Mouse (Mus musculus) natural killer cell, adult 2 months (primary cell): Measurements from ENCODE around the gene Hydin.
"Not testable (repeated sequence)": the region's sequence is repeated elsewhere in the genome, so short reads cannot be mapped to it uniquely, and the experiment has no call there.

Source experiments
- DNase-seq, 2 experiments: peaks; one replicate each; pipeline ENCODE4 v3.0.0; 2022; ENCODE audit warnings: low spot score in 2 of 2

Gene Hydin

DNA sequence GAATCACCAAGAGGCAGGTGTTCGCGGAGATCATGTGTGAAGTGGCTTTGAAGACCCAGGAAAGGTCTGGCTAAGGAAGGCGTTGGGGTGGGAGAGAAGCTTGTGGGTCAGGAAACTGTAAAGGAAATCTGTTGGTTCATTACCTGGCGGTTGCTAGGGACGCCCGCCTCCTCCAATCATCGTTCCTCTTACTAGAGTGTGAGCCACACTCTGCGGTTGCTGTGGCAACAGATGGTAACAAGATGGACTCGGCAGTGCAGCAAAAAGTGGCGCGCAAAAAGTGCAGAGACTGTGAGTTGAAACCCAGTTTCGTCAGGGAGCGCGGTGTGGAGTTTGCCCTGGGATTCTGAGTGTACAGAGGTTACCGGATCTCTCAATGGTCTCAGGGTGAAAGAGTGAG is at the start of gene Hydin:
Gene Hydin (plus strand): TSS at position 237 of the 400 bp plus-strand sequence.
- DNase-seq: no peak

DNA sequence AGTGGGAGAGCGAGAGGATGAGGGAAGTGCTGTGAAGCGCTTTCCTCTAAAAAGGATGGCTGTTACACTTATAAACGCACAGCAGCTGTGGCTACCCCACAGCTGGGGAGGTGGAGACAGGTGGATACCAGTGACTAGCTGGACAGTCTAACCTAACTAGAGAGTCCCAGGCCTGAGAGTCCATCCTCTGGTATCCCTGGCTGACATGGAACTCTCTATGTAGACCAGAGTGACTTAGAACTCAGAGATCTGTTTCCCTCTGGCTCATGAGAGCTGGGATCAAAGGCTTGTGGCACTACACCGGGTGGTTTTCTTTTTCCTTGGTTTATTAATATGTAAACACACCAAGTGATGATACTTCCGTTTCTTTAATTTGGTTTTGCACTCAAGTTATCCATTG is 49.6 kb upstream of the Hydin start:
- DNase-seq: no peak

DNA sequence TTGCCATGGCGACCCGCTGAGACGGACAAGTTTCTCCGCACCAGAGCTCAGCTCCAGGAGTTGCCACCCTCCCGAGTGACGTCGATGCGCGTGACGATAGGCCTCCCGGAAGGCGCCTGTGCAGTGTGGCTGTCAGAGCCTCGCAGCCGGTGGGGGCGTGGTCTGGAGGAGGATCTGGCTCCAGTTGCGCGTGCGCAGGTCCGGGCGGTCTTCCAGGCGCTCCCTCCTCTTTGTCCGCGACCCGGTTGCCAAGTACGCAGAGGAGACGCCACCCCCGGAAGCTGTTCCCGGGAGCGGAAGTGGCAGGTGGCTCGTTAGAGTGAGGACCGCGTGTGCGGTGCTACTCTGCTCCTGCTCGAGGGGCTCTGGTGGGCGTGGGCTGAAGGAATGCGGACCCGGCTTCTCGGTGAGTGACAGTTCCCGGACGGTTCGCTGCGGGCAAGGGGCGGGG is 49.1 kb upstream of the Hydin start:
- peak; percentile 97 to 99 for DNase-seq

DNA sequence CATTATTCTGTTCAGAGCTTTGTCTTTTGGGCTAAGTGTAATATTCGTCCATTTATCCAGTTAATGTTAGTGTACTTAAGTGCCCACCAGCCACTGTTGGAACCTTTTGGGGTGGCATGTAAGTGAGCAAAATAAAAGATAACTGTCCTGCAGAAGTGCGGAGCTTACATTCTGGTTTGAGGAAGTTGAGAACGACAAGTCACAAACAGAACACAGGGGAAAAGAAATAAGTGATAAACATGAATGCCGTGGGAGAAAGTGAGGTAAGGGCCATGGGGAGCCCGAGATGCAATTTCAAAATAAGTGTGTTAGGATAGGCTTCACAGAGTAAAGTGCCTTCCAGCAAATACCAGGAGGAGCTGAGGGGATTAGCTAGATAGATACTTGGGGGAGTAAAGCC is 48.3 kb upstream of the Hydin start:
- DNase-seq: no peak

DNA sequence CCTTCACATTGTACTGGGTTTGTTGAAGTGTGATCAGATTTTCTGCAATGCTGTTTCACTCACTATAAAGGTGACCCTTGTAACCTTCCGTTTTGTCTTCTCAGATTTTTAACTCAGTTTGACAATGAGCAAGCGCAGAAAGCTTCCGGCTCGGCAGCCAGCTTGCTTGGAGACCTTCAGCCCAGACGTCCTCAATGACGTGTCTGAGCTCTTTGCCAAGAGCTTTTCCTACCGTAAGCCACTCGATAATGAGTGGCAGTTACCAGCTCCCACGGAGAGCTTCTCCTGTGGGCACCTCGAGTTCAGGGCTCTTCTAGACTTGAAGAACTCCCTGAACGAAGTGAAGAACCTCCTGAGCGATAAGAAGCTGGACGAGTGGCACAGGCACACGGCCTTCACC is 45.8 kb upstream of the Hydin start:
- DNase-seq: no peak

DNA sequence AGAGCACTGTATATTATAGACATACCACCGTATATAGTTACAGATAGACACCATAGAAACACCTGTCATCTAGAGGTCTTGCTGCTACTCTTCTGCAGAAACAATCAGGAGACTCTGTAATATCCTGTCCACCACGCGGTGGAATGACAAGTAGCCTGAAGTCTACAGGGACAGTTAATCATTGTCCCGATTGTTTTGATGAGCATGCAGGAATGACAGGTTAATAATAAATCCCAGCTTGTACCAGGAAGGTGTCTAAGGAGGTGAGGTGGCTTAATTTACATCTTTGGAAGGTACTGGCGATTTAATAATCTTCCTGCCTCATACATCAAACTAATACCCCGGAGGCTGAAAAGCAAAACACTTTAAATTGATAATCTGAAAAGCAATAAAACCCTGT is 36.0 kb upstream of the Hydin start:
- no peak for DNase-seq

DNA sequence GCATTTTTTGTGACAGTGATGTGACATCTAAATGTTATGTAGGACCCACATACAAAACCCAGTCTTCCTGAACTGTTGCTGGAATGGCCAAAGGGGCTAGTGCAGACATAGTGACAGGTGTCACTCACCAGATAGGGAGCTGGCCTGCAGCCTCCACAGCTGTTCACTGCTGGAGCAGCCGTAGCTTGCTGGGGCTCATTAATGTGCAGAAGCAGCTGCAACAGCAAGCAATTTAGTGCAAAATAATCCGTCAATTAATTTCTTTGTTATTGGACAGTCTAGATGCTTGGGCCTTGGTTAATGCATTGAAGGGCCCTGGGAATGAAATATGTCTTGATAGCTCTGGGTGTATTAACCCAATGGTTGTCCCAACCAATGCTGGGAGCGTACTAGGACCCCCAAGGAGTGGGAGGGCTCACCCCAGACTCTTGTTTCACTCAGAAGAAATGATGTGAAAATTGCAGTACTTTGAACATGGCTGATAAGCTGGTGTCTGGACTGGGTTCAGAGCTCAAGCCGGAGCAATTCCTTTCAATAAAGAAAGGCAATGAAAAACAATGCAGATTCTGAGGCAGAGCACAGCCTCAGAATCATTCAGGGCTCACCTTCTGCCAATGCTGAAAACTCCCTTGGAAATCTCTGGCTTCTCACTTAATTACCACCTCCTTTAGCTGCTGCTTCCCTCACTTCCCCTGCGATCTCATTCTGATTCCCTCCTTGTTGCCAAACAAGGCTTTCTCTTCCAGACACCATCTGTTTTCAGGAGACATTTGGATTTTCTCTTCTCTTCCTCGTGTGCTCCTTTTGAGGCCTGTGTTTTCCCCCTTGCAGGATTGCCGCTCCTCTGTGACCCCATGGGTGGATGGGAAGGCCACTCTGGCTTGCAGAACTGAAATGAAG is 24.2 kb upstream of the Hydin start:
- no peak for DNase-seq

DNA sequence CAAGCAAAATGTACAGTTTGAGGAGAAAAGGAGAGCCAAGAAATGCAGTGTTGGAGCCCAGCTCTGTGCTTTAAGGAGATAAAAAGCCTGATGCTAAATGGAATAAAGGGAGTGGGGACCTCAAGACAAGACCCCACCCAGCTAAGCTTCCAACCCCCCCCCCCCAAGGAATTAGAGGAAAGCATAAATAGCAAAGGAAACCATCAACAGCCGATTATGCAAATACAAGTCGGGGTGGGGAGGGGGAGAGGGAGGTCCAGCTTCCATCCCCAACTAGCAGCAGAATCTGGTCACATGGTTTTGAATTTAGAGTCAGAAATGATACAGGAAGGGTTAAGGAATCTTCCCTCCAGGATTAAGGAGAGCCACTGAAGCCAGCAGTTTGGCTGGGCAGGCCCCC is 22.2 kb upstream of the Hydin start:
- DNase-seq: no peak

DNA sequence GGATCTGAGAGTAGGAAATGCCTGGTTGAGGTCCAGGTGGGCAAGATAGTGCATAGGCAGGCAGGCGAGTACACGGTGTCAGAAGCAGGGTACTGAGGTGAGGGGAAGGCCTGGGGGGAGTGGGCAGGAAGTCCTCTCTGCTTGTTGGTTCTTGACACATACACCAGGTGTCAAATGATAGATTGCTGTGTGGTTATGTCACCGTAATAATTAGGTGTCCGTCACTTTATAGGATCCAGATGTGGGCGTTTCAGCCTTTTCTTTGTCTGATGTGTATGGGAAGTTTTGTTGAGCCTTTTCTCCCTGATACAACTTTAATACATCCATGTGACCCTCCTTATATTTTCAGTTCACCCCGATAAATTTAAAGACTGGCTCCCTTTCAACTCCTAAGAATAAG is 19.5 kb upstream of the Hydin start:
- DNase-seq: no peak

DNA sequence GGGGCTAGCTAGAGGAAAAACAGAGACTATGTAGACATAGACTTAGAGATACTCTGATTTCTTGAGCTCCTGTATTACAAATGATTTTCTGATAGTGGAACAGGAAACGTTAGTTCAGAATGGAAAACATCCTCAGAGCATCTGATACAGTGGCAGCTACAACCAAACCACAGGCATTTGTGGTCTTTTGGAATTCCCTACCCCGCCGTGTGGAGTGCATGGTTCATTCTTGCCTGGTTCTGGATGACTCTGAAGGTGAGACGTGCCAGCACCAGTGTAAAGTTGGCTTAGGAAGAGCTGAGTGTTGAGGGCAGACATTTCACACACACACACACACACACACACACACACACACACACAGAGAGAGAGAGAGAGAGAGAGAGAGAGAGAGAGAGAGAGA is 12.8 kb upstream of the Hydin start:
- no peak for DNase-seq

DNA sequence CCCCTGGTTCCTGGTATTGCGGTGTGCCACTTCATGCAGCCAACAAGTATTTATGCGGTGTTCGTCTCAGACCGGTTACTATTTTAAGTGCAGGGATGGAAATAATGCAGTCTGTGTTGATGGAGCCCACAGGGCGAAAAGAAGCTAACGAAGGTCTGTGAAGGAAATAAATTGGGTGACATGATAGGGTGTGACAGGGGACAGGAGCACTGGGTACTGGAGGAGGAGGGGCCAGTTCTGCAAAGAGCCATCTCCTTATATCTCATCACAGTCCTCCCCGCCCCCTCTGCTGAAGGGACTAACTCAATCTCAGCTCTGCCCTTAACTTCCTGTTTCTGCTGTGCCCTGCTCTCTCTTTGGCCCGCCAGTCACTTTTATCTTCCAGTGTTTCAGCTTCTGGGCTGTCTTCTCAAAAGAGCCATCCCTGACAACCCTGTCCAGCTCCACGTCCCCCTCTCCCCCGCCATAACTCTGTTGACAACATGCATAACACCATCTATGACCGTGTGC is 926 bp upstream of the Hydin start:
- DNase-seq: no peak

DNA sequence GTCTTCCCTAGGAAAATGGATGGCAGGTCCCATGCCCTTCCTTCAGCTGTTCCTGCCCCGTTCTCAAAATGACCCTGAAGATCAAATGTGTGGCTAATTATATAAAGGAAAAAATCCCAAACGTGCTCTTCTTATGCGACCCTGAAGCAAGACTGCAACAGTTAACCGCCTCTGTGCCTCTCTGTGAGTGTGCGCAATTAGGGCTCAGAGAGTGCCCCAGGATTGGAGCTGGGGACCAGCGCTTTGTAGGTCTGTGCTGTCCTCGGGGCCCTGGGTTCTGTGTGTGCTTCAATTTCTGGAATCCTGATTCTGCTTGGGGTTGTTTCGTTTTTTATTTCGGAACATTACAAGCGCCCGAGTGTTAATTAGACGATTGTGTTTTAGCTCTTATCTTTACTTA is 491 bp downstream of the Hydin start:
- no peak for DNase-seq

DNA sequence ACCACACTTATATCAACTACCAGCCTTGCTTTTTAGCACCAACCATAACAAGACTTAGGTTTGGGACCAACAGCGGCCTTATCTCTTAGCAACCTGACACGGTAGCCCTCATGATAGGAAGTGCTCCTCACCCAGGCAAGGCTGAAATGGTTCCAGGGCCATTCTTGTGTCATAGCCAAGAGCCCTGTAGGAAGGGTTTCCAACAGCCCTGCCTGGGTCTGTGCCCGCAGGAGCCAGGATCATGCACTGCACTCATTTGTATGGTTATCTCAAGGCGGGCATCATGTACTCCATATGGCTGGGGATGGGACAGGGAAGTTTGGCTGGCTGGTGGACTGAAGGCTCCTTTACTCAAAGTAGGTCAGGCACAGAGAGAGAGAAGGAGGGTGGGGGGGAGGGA is 3.9 kb downstream of the Hydin start:
- no peak for DNase-seq

DNA sequence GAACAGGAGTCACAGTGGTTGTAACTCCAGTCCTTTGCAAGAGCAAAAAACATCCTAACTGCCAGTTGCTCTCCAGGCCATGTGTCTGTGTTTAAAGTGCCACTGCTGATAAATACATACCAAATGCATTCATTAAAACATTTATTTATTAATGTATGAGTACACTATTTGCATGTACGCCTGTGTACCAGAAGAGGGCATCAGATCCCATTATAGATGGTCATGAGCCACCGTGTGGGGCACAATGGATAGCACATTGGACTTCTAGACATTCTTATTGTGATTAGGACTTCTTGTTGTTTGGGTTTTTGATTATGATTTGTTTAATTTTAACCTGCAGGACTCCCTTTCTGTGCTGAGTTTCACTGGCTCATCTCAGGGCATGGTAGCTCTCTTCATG is 6.6 kb downstream of the Hydin start:
- DNase-seq: no peak

DNA sequence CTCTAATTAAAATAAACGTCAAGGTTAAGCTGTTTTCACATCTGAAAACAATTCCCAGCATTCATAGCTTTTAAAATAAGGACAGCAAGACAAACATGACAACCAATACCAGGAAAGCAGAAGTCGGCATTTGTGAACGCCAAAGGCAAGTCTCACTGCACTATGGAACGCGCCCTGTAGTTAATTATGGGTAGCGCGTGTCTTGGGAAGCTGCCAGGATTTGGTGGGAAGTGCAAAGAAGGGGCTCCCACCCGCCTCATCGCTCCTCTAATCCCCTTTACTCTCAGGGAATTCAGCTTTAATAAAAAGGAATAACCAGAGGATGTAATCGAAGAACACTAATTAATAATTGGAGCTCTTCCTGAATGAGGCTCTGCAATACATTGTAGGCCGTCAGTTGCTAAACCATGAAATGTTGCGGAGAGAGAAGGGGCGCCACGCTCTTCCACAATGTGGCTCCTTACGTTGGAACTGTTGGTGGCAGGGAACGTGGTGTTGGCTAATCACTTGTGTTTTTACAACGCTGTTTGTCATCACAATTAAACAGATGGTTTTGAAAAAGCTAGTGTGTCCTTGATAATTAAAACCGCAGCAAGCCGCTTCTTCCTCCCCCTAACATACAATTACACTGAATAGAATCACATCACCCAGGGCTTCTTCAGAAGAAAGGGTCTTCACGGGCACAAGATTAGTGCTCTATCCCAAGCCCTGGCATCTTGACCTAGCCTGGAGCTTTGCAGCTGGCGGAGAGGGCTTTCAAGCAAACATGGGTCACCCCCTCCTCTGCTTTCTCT is 8.9 kb downstream of the Hydin start:
- DNase-seq: no peak

DNA sequence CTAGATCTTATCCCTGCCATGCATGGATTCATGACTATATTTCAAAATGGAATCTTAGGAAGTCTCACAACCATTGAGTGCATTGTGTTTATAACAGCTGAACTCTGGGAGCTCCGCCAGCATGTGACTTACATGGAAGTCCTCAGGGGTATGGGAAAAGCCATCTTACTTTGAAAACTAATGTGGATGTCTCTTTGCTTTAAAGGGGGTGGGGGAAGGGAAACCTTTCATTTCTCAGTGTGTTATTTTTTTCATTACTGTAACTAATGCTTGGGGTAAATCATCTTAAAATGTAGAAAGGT is 9.4 kb downstream of the Hydin start:
- no peak for DNase-seq

DNA sequence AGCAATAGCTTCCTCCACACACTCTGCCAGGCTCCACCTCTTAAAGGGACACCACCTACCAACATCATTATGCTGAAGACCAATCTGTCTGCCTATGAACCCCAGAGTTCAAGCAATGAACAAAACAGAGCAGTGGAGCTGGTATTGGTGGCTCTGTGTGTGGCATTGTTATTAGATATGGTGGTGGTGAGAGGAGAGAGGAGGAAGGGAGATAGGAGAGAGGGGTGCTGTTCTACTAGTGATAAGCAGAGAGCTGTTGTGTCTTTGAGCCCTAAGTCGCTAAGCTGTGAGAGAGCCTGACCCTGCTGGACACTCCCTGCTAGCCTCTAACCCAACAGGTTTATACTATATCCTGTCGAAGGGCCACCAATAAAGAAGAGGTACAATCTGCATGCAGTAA is 45.9 kb downstream of the Hydin start:
- no peak for DNase-seq

DNA sequence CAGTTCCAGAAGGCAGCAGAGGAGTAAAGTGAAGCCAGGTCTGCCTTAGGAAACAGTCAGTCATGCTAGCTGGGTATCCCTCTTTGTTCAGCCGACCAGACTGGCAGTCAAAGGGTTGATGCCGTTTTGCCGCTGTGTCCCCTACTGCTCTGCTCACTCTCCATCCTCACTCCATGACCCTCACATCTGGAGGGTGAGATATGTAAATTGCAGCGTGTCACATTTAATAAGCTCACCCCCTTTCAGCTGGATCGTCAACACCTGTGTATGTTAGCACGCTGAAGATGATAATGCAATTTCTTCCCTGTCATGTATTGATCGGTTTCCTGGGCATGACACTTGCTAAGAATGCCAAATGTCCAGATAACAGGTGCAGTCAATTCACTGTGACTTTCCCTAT is 49.0 kb downstream of the Hydin start:
- no peak for DNase-seq

DNA sequence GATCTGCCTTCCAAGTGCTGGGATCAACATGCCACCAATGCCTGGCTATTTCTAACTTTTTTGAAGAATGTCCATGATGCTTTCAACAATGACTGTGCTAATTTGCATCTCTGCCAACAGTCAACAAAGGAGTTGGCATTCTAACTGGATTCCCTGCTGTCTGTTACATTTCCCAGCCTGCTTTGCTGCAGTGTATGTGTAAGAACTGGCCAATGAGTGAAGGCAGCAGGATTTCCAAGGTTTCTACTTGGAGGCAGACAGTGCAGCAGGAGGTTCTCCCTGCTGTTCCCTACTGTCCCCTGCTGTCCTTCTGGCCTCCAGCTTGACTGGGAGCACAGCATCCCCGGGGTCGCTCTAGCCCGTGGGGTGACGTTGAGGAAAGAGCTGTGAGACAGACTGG is 52.8 kb downstream of the Hydin start:
- no peak for DNase-seq

DNA sequence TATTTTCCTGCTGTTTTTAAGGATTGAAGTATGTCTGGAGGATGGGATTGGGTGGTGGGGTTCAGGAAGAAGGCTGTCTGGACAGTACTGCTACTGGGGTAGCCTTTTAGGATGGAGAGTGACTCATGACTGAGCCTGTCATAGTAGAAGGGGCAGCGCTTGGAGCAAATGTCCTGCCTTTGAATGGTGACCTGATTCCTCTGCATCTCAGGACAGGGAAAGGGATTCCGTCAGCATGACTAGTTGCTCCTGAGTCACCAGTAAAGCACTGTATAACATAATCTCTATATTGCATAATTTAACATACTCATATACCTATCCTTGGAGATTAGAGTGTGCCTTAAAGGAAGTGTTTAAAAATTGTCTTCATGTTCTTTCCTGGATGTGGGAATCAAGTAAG is 54.7 kb downstream of the Hydin start:
- no peak for DNase-seq

DNA sequence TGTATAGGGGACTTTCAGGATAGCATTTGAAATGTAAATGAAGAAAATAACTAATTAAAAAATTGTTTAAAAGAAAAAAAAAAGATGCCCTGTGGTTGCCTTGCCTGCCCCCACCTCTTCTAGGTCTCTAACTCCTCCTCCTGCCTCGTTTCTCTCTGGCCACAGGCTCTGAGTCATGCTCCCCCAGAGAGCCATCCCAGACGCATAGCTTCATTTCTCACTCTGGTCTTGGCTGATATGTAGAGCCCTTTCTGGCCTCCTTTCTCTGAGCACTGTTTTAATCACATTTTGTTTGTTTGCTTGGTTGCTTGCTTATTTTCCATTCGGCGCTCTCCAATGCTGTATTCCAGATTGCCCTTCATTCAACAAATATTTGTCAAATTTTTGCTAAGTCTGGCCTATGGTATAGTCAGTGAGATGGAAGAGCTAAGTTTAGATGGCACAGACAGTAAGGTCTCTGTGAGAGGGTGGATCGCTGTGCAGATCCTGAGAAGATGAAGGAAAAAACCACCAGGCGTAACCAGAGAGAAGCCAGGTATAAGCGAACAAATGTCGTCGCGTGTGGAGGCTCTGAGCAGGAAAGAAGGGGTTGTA is 57.3 kb downstream of the Hydin start:
- DNase-seq: no peak

DNA sequence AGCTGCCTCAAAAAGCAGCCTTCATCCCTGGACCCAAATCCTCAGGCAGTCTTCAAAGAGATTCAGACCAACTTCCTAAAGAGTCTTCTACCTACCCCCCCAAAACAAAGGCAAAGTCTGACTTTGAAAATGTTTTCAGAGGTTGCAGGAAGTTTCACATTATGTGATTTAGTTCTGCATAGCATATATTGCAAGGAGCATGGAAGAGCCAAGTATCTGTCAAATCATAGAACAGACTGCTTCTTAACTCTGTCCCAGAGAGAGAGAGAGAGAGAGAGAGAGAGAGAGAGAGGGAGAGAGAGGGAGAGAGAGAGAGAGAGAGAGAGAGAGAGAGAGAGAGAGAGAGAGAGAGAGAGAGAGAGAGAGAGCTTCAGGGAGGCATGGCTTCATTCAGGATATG is 60.3 kb downstream of the Hydin start:
- not testable (repeated sequence) for DNase-seq

DNA sequence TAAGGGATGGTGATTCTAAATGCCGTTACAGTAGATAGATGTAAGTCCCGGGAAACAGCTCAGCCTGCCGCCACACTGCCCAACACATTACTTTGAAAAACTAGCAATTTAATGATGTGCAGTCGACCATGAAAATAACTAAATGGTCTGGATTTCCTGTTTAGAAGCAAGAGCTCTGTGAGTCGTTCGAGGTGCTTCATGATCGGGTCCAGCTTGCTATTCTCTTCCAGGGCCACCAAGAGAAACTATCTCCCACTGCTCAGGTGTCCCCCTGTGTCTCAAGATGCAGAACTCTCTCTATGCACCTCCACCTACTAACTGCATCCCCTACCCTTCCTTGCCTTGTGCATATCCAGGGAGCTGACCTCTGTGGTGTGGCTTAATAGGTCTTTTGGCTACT is 66.6 kb downstream of the Hydin start:
- DNase-seq: no peak
